Mouse (Mus musculus): ENCODE data around the gene Mrps35. TPM values are rescaled to one million over a fixed set of nuclear protein-coding genes. Genes with fewer than 3 reads are reported as not detected.

Gene Mrps35
- polyA plus RNA-seq, 1 experiment from 2014 or later = 119 TPM

DNA sequence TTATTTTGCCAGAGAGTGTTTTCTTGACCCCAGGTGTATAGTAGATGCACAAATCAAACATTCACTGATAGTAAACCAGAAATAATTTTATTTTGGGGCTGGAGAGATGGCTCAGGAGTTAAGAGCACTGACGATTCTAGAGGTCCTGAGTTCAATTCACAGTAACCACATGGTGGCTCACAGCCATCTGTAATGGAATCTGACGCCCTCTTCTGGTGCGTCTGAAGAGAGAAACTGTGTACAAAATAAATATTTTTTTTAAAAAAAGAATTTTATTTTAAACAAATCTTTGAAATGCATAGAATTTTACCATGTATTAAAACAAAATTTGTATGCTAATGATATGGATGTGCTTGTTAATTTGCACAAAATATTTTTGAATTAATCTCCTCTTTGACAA lies 46.0 kb downstream of the Mrps35 start:
- H3K9me3 ChIP-seq (replicated peaks; ENCODE audit: control insufficient read depth, low read length) = no peaks in the 10 kb centered on the region
- H3K36me3 ChIP-seq (ENCODE audit: control insufficient read depth, insufficient read depth, low read length) = no peaks in the 10 kb centered on the region
- 79% methylated on average over 3 of the region's 3 CpGs for WGBS
- ATAC-seq (no peak), DNase-seq (ENCODE audit: low spot score) (no peak)
- H3K27ac ChIP-seq (ENCODE audit: low read depth, low read length) = no peak overlapping the region
- no peak overlapping the region for H3K4me3 ChIP-seq (ENCODE audit: low read depth, low read length)
- no peak overlapping the region for H3K4me2 ChIP-seq (ENCODE audit: low read length)
- no peaks in the 10 kb centered on the region for H3K27me3 ChIP-seq (replicated peaks; ENCODE audit: control insufficient read depth, insufficient read depth, low read length)
- H3K4me1 ChIP-seq (ENCODE audit: control insufficient read depth, insufficient read depth, low read length) = peaks cover 15% of the 10 kb centered on the region
- H3K9ac ChIP-seq (ENCODE audit: low read length) = no peak overlapping the region

DNA sequence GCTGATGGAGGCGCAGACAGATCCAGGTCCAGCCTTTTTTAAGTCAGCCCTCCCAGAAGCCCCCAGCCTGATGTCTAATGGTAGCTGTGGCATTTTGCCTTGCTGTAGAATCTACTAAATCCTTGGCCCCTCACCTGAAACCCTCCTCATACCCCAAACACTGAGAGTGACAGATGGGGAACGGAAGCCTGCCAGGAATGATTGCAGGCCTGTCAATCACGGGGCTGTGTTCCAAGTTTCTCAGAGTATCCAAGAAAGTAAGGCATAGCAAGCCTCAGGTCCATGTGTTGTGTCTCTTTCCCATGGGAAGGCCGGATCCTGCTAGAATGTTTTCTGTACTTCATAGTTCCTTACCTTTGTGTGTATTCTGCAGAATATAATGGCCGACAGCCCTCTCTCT lies 47.6 kb downstream of the Mrps35 start:
- peak; percentile 58 for DNase-seq (ENCODE audit: low spot score)
- no peak overlapping the region for H3K9ac ChIP-seq (ENCODE audit: low read length)

DNA sequence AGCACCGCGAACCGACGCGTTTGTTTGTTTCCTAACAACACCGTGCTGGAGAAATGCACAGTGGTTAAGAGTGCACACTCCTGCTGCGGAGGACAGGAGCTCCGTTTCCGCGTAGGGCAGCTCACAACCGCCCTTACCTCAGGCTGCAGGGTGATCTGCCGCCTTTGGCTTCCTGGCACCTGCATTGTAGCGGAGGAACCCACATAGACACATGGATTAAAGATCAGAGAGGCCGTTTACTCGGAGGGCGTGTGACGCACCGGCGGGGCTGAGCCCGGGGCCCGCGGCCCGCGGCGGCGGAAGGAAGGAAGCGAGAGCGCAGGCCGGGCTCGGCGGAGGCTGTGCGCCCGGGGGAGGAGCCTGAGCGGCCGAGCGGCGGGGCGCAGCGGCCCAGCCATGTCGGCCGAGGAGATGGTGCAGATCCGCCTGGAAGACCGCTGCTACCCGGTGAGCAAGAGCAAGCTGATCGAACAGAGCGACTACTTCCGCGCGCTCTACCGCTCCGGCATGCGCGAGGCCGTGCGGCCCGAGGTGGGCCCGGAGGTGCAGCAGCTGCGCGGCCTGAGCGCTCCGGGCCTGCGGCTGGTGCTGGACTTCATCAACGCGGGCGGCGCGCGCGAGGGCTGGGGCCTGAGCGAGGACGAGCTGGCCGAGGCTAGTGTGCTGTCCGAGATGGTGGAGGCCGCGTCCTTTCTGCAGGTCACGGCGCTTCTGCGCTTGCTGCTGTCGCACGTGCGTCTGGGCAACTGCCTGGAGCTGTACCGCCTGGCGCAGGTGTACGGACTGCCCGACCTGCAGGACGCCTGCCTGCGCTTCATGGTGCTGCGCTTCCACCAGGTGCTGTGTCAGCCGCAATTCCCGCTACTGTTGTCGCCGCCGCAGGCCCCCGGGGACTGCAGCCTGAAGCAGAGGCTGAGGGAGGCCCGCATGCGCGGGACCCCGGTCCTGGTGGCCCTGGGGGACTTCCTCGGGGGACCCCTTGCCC lies 48.9 kb downstream of the Mrps35 start, which contains the start of gene Klhl42:
Gene Klhl42, plus strand, starts transcription at position 244 of the 985 bp plus-strand sequence.
- WGBS = under 1% methylated on average over 98 of the region's 99 CpGs
- no peaks in the 10 kb centered on the region for H3K27me3 ChIP-seq (replicated peaks; ENCODE audit: control insufficient read depth, insufficient read depth, low read length)
- H3K36me3 ChIP-seq (ENCODE audit: control insufficient read depth, insufficient read depth, low read length) = 0 out of 2 replicates have a peak, but pooled peaks cover 4% of the 10 kb centered on the region
- H3K9me3 ChIP-seq (replicated peaks; ENCODE audit: control insufficient read depth, low read length) = no peaks in the 10 kb centered on the region
- peak within 1 kb of the TSS; percentile 96 for H3K4me2 ChIP-seq (ENCODE audit: low read length)
- ATAC-seq (peak; percentile 92), DNase-seq (ENCODE audit: low spot score) (peak; percentile 74)
- peak within 1 kb of the TSS; percentile 88 for H3K27ac ChIP-seq (ENCODE audit: low read depth, low read length)
- H3K9ac ChIP-seq (ENCODE audit: low read length) = peak within 1 kb of the TSS; percentile 89
- H3K4me3 ChIP-seq (ENCODE audit: low read depth, low read length) = peak within 1 kb of the TSS; percentile 75
- peaks cover 19% of the 10 kb centered on the region for H3K4me1 ChIP-seq (ENCODE audit: control insufficient read depth, insufficient read depth, low read length)

More for the DNA sequence above, 47.6 kb downstream of the Mrps35 start:
- Histone ChIP-seq H3K36me3 (ENCODE audit: control insufficient read depth, insufficient read depth, low read length) (no peaks in the 10 kb centered on the region), H3K4me1 (ENCODE audit: control insufficient read depth, insufficient read depth, low read length) (peaks cover 19% of the 10 kb centered on the region), H3K9me3 (replicated peaks; ENCODE audit: control insufficient read depth, low read length) (no peaks in the 10 kb centered on the region), H3K4me3 (ENCODE audit: low read depth, low read length) (0 out of 2 replicates have a peak overlapping the region, but pooled peaks have one; percentile 75), H3K4me2 (ENCODE audit: low read length) (peak overlapping the region; percentile 96), H3K27ac (ENCODE audit: low read depth, low read length) (no peak overlapping the region), H3K27me3 (replicated peaks; ENCODE audit: control insufficient read depth, insufficient read depth, low read length) (no peaks in the 10 kb centered on the region)
- no peak for ATAC-seq
- WGBS = 59% methylated on average over 5 of the region's 5 CpGs

- peak overlapping the region; percentile 96 for H3K4me2 ChIP-seq (ENCODE audit: low read length)
- peaks cover 12% of the 10 kb centered on the region for H3K4me1 ChIP-seq (ENCODE audit: control insufficient read depth, insufficient read depth, low read length)
- 0 out of 2 replicates have a peak, but pooled peaks cover 4% of the 10 kb centered on the region for H3K36me3 ChIP-seq (ENCODE audit: control insufficient read depth, insufficient read depth, low read length)
- peak overlapping the region; percentile 88 for H3K27ac ChIP-seq (ENCODE audit: low read depth, low read length)
- H3K27me3 ChIP-seq (replicated peaks; ENCODE audit: control insufficient read depth, insufficient read depth, low read length) = no peaks in the 10 kb centered on the region
- ATAC-seq (peak; percentile 19), DNase-seq (ENCODE audit: low spot score) (peak; percentile 41)
- peak overlapping the region; percentile 89 for H3K9ac ChIP-seq (ENCODE audit: low read length)
- WGBS = under 1% methylated on average over 15 of the region's 15 CpGs
- H3K9me3 ChIP-seq (replicated peaks; ENCODE audit: control insufficient read depth, low read length) = no peaks in the 10 kb centered on the region
- peak overlapping the region; percentile 75 for H3K4me3 ChIP-seq (ENCODE audit: low read depth, low read length)
Measured at GRCm38 (mm10) chr6:147092136-147092535, 49.6 kb downstream of the Mrps35 start.

- Histone ChIP-seq H3K4me2 (ENCODE audit: low read length) (no peak overlapping the region), H3K9me3 (replicated peaks; ENCODE audit: control insufficient read depth, low read length) (no peaks in the 10 kb centered on the region), H3K27ac (ENCODE audit: low read depth, low read length) (no peak overlapping the region), H3K36me3 (ENCODE audit: control insufficient read depth, insufficient read depth, low read length) (0 out of 2 replicates have a peak, but pooled peaks cover 4% of the 10 kb centered on the region), H3K27me3 (replicated peaks; ENCODE audit: control insufficient read depth, insufficient read depth, low read length) (no peaks in the 10 kb centered on the region), H3K4me3 (ENCODE audit: low read depth, low read length) (no peak overlapping the region), H3K4me1 (ENCODE audit: control insufficient read depth, insufficient read depth, low read length) (peaks cover 12% of the 10 kb centered on the region), H3K9ac (ENCODE audit: low read length) (no peak overlapping the region)
- 86% methylated on average over 7 of the region's 7 CpGs for WGBS
- DNase-seq (ENCODE audit: low spot score) = no peak
- ATAC-seq = no peak
Measured at GRCm38 (mm10) chr6:147094771-147095170, 52.2 kb downstream of the Mrps35 start.

GRCm38 (mm10) chr6:147096109-147096508 lies 53.5 kb downstream of the Mrps35 start:
- Histone ChIP-seq H3K4me2 (ENCODE audit: low read length) (no peak overlapping the region), H3K9ac (ENCODE audit: low read length) (no peak overlapping the region), H3K4me3 (ENCODE audit: low read depth, low read length) (no peak overlapping the region), H3K36me3 (ENCODE audit: control insufficient read depth, insufficient read depth, low read length) (0 out of 2 replicates have a peak, but pooled peaks cover 4% of the 10 kb centered on the region), H3K9me3 (replicated peaks; ENCODE audit: control insufficient read depth, low read length) (no peaks in the 10 kb centered on the region), H3K27me3 (replicated peaks; ENCODE audit: control insufficient read depth, insufficient read depth, low read length) (no peaks in the 10 kb centered on the region), H3K27ac (ENCODE audit: low read depth, low read length) (no peak overlapping the region), H3K4me1 (ENCODE audit: control insufficient read depth, insufficient read depth, low read length) (peaks cover 9% of the 10 kb centered on the region)
- WGBS = 94% methylated on average over 4 of the region's 4 CpGs
- ATAC-seq (no peak), DNase-seq (ENCODE audit: low spot score) (no peak)

DNA sequence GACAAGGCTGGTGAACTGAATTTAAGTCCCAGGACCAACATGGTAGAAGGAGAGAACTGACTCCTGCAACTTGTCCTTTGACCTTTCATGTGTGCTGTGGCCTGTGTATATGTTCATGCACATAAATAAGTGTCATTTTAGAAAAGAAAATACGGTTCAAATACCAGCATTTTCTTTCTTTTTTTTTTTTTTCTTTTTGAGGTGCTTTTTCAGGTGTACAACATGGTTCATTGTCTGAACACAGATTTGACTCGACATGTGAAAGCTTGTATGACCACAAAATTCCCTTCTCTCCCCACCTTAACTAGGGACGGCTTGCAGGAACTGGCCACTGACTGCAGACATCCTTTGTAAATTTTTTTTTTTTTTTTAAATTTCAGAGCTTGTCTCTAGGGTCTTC lies 54.4 kb downstream of the Mrps35 start:
- Histone ChIP-seq H3K27me3 (replicated peaks; ENCODE audit: control insufficient read depth, insufficient read depth, low read length) (no peaks in the 10 kb centered on the region), H3K4me1 (ENCODE audit: control insufficient read depth, insufficient read depth, low read length) (peaks cover 9% of the 10 kb centered on the region), H3K4me3 (ENCODE audit: low read depth, low read length) (no peak overlapping the region), H3K4me2 (ENCODE audit: low read length) (no peak overlapping the region), H3K27ac (ENCODE audit: low read depth, low read length) (no peak overlapping the region), H3K9ac (ENCODE audit: low read length) (no peak overlapping the region), H3K36me3 (ENCODE audit: control insufficient read depth, insufficient read depth, low read length) (peaks cover 8% of the 10 kb centered on the region; the same call in 1 of the 2 replicates), H3K9me3 (replicated peaks; ENCODE audit: control insufficient read depth, low read length) (no peaks in the 10 kb centered on the region)
- no peak for ATAC-seq
- no peak for DNase-seq (ENCODE audit: low spot score)
- WGBS = 85% methylated on average over 3 of the region's 3 CpGs

DNA sequence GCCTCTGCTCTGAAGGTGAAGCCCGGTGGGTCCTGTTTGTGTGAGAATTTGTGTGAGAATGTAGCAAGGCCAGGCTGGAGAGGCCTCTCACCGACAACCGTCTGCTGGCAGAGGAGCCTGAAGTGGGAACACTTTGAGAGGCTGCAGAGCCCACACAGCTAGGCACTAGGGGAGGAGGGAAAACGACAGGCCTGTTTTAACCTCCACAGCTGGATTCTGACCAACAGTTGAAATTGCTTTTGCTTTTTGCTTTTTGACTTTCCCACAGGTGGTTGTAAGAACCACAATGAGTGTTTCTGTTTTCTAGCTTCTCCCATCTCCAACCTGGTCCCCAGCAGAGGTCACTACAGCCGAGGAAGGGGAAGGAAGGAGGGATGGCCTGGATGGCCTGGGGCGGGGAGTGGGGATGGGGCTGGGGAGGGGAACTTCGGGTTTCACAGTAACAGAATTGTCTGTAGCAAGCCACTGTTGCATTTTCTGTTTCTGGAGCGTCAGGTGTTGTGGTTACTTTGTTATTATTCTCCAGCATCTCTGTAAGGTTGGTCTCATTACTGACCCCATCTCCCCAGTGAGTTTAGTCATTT lies 54.9 kb downstream of the Mrps35 start:
- 53% methylated on average over 8 of the region's 8 CpGs for WGBS
- ATAC-seq = no peak

More for the DNA sequence above, 54.9 kb downstream of the Mrps35 start:
- H3K27ac ChIP-seq (ENCODE audit: low read depth, low read length) = no peak overlapping the region
- H3K4me1 ChIP-seq (ENCODE audit: control insufficient read depth, insufficient read depth, low read length) = peaks cover 7% of the 10 kb centered on the region
- DNase-seq (ENCODE audit: low spot score) = no peak
- H3K4me2 ChIP-seq (ENCODE audit: low read length) = no peak overlapping the region
- H3K9me3 ChIP-seq (replicated peaks; ENCODE audit: control insufficient read depth, low read length) = no peaks in the 10 kb centered on the region
- H3K4me3 ChIP-seq (ENCODE audit: low read depth, low read length) = no peak overlapping the region
- peaks cover 8% of the 10 kb centered on the region; the same call in 1 of the 2 replicates for H3K36me3 ChIP-seq (ENCODE audit: control insufficient read depth, insufficient read depth, low read length)
- no peak overlapping the region for H3K9ac ChIP-seq (ENCODE audit: low read length)
- H3K27me3 ChIP-seq (replicated peaks; ENCODE audit: control insufficient read depth, insufficient read depth, low read length) = no peaks in the 10 kb centered on the region
